Mouse (Mus musculus): ENCODE data around the gene Selenoo. TPM values are rescaled to one million over a fixed set of nuclear protein-coding genes. Genes with fewer than 3 reads are reported as not detected.
A peak's percentile ranks its signal among the peaks of the same experiment; 100 is the strongest.

The Selenoo gene
- total RNA-seq, 2 experiments from 2014 or later: 12.2 to 12.7 TPM

DNA sequence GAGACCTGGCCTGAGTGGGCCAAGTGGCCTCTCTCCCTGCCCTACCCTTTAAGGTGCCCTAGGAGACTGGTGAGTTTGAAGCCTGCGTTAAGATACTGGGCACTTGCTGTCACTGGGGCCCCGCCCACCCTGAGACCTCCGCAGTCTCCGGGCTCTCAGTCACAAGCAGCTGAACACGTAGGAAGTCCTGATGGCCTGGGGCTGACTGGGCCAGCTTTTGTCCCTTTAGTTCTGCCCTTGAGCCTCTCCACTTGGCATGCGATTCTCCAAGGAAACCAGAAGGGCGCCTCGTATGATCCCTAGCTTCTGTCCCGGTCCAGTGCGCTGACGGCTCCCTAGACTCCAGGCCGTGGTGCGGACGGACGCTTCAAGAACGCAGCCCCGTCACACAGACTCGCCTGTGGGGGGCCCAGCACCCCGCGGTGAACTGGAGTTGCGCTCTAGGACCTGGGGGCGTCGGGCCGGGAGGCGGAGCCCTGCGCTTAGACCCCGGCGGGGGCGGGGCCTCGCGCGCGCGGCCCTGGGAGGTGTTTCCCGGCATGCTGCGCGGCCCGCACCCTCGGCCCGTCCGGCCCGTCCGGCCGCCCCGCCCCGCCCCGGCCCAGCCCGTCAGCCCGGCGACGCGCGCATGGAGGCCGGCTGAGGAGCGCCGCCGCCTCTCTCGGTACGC is 13.3 kb upstream of the Selenoo start:
- DNase-seq: peak; percentile 95

- peak; percentile 66 for DNase-seq
These were observed 12.6 kb upstream of the Selenoo start for GRCm38 (mm10) chr15:89076156-89076731.

- DNase-seq: peak; percentile 32
These were observed 10.6 kb upstream of the Selenoo start for GRCm38 (mm10) chr15:89078208-89078836.

GRCm38 (mm10) chr15:89083906-89084305 is 5.0 kb upstream of the Selenoo start:
- no peak for DNase-seq

DNA sequence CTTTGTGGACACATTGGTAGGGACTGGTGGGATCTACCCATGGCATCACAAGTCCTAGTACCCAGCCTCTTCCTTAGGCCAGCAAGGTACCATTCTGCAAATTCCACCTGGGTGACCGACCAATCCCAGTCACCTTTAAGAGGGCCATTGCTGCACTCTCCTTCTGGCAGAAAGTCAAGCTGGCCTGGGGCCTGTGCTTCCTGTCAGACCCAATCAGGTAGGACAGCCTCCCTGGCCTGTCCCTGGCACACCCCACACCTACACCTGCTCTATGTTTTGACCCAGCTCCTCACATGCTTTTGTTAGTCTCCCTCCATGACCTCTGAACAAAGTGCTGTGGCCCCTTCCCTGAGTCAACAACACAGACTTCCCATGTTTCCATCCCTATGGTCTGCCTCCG is 4.1 kb upstream of the Selenoo start:
- no peak for DNase-seq

- no peak for DNase-seq
These were observed 566 bp downstream of the Selenoo start for GRCm38 (mm10) chr15:89089248-89090051.

DNA sequence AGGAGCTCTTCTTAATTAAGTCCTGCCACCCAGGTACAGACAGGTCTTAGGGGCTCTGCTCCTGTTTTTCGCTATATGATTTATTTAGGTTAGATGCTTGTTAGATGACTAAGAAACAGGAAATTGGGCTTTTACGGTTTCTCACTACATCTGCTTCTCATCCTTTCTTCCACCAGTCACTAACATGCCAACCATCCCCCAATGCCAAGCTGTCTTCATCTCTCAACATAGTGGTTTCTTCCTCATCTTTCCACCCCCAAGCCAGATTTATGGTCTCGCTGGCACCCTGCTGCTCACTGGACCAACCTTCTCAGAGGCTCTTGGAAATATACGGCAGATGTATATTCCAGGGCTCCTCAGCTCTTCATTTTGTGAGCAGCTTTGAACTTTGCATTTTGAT is 1.8 kb downstream of the Selenoo start:
- DNase-seq: no peak

DNA sequence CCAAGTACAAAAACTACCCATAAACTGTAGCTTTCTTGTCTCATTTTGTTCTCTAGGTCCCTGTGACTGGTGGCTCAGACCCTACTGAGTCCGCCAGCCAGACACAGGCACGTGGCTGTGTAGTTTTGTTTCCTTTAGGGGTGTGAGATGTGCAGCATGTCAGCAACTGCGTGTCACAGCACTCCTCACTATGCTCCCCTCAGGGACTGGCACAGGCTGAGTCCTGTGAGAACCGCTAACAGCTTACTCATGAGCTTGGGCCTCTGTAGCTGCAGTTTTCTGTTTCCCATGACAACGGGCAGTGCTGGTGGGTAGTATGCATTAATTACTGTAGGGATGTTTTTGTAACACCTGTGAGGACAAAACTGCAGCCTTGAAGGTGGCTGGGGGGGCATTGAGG is 3.3 kb downstream of the Selenoo start:
- no peak for DNase-seq

DNA sequence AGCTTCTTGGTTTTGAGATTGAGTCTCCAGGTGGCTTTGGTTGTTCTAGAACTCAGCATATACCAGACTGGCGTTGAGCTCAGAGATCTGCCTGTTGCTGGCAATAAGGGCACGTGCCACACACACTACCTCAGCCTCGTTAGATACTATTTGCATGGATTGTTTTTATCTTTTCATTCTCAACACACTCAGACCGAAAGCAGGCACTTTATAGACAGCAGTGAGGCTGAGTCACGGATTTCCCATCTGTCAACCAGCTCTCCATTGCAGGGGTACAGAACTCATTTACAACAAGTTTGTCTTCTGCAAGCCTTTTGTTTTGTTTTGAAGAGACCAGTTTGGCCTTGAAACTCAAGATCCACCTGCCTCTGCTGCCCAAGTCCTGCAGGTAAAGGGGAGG is 8.6 kb downstream of the Selenoo start:
- DNase-seq: no peak

GRCm38 (mm10) chr15:89098616-89099015 is 9.7 kb downstream of the Selenoo start:
- no peak for DNase-seq

GRCm38 (mm10) chr15:89100823-89101222 is 11.9 kb downstream of the Selenoo start:
- DNase-seq: no peak

GRCm38 (mm10) chr15:89102646-89103045 is 13.8 kb downstream of the Selenoo start:
- no peak for DNase-seq

DNA sequence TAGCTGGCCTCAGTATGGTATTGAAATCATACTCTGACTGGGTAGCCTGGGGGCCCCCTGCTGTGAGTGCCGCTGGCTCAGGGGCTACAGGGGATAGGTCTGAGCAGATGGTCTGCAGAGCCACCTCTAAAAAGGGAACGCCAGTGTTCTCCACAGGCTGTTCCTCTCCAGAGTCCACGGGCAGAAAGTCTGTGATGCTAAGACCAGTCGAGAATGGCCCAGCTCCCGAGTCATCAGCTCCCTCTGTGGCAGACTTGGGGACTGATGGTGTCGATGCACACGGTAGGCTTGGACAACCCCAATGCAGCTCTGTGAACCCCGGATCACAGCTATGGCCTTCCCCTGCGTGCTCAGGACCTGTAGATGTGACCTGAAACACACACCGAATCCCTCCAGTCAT is 15.0 kb downstream of the Selenoo start:
- no peak for DNase-seq

DNA sequence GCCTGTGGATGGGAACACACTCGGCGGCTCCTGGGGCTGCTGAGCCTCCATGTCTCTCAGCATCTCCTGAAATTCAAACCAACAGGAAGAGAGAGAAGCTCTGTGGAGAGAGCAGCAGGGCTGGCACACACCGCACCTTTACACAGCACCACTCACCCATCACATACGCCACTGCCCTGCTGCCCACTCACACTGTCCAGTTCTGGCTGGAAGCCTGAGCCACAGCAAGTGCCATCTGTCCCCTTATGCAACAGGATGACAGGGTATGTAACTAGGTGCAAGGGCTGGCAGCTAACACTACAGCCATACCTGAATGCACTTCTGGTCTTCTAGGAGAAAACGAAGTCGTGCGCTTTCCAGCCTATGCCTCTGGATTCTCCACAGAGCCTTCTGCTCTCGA is 15.5 kb downstream of the Selenoo start:
- no peak for DNase-seq

GRCm38 (mm10) chr15:89106073-89106472 is 17.2 kb downstream of the Selenoo start:
- DNase-seq: no peak

GRCm38 (mm10) chr15:89106976-89107375 is 18.1 kb downstream of the Selenoo start:
- DNase-seq: no peak

- no peak for DNase-seq
These were observed 21.3 kb downstream of the Selenoo start for GRCm38 (mm10) chr15:89110147-89110546.

DNA sequence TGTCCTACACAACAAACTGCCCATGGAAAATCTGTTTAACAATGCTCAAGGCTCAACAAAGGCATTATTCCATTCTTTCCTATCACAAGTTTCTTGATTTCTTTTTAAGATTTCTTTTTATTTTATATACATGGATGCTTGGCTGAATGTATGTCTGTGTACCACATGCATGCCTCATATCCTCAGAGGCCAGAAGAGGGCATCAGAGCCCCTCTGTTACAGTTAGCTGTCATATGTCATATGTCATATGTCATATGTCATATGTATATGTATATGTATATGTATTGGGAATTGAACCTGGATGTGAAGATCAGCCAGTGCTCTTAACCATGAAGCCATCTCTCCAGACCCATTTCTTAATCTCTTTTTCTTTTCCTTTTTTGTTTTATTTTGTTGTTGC is 29.1 kb downstream of the Selenoo start:
- DNase-seq: no peak

GRCm38 (mm10) chr15:89122649-89123366 is 33.9 kb downstream of the Selenoo start, which contains the start of gene Tubgcp6:
Gene Tubgcp6 (minus strand): TSS chr15:89123112.
- peak; percentile 91 for DNase-seq

DNA sequence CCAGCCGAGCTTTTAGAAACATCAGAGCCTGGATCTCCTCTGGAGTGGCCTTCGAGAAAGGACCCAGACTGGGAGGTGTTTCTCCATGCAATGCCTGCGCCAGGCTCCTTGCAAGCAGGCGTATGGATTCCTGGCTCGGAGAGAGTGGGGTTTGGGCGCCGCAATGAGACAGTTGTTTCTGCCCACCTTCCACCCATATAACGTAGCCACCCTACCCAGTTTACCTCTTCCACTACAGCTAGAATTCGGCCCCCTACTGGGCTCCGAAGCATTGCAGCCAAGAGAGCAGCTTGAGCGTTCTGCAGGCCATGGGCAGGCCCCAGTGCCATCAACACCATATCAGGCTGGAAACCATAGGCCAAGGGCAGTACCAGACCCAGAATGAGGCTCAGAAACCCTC is 34.7 kb downstream of the Selenoo start:
- no peak for DNase-seq

- no peak for DNase-seq
These were observed 35.4 kb downstream of the Selenoo start for GRCm38 (mm10) chr15:89124312-89124711.

GRCm38 (mm10) chr15:89125351-89125750 is 36.5 kb downstream of the Selenoo start:
- no peak for DNase-seq
